Mouse (Mus musculus): ENCODE results near the gene Vps11.

DNA sequence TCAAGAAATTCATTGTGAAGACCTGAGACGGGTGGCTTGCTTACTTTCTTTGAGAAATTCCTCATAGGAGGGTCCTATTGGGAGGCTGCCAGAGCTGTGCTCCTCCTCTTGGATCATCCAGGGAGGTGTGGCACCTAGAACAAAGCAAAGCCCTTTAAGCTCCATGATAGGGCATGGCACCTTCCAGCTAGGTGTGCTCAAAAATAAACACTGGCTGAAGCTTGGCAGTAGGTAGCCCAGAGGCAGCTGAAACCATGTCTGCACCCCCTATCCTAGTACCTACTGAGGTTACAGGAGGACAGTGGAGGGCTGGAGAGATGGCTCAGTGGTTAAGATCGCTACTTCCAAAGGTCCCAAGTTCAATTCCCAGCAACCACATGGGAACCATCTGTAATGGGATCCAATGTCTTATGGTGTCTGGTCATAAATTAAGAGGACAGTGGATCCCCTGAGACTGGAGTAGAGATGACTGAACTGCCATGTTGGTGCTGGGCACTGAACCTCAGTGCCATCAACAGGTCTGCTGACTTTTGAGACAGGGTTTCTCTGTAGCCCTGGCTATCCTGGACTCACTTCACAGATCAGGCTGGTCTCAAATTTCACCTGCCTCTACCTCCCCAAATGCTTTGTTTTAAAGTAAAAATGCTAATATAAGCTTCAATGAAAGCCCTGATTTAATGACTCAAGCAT is 49.3 kb upstream of the Vps11 start:
- TF ChIP-seq POLR2A (IDR thresholded peaks at IDR 0.05; ENCODE audit: control insufficient read depth, extremely low read depth, insufficient read depth, low read length, poor library complexity) = no peak
- no peak for TF ChIP-seq CTCF (IDR thresholded peaks at IDR 0.05; ENCODE audit: borderline replicate concordance, control insufficient read depth, extremely low read depth, insufficient read depth, low read length, poor library complexity)

Data from thymus, adult 2 months (tissue).